Mouse (Mus musculus) liver, postnatal 0 days (tissue): ENCODE measurements around the gene Gm10944. TPM values are rescaled to one million over a fixed set of nuclear protein-coding genes. Genes with fewer than 3 reads are reported as not detected.

Experiments used
- ATAC-seq: fragments of 200-750 bp; cut with Nextera tagmentation; 2 replicates; pipeline ENCODE4 v1.8.0; 2017; ENCODE audit warnings: mild to moderate bottlenecking, moderate library complexity
- DNase-seq: peaks from one replicate; pipeline ENCODE4 v3.0.0-alpha.2; 2016
- H3K27ac ChIP-seq: fragments of 300-500 bp; sonication (generic); 2 replicates; pipeline ENCODE4 v1.5.1; 2014; ENCODE audit warnings: antibody characterized with exemption, moderate library complexity, mild to moderate bottlenecking, low read depth
- H3K27me3 ChIP-seq: fragments of 300-500 bp; sonication (generic); 2 replicates; pipeline ENCODE4 v1.6.1; 2014; ENCODE audit warnings: low read length, control low read depth, mixed read lengths; ENCODE audit not compliant: insufficient read depth
- H3K36me3 ChIP-seq: fragments of 300-500 bp; sonication (generic); replicated peaks from 2 replicates; pipeline ENCODE4 v1.6.1; 2014; ENCODE audit warnings: mild to moderate bottlenecking, control low read depth, low read length, moderate library complexity, mixed read lengths; ENCODE audit not compliant: insufficient read depth
- H3K4me1 ChIP-seq: fragments of 300-500 bp; sonication (generic); 2 replicates; pipeline ENCODE4 v1.6.1; 2014; ENCODE audit warnings: antibody characterized with exemption, mild to moderate bottlenecking, control low read depth; ENCODE audit not compliant: insufficient read depth
- H3K4me2 ChIP-seq: fragments of 300-500 bp; sonication (generic); 2 replicates; pipeline ENCODE4 v1.6.1; 2014; ENCODE audit warnings: low read depth, mild to moderate bottlenecking, low read length, moderate library complexity, mixed read lengths
- H3K4me3 ChIP-seq: fragments of 300-500 bp; sonication (generic); 2 replicates; pipeline ENCODE4 v1.5.1; 2014; ENCODE audit warnings: low read depth, low read length
- H3K9ac ChIP-seq: fragments of 300-500 bp; sonication (generic); replicated peaks from 2 replicates; pipeline ENCODE4 v1.6.1; 2014; ENCODE audit warnings: mild to moderate bottlenecking, moderate library complexity
- H3K9me3 ChIP-seq: fragments of 300-500 bp; sonication (generic); 2 replicates; pipeline ENCODE4 v1.6.1; 2016; ENCODE audit warnings: mild to moderate bottlenecking, control low read depth, low read length, mixed read lengths
- CTCF ChIP-seq: sonication (generic); IDR thresholded peaks from 2 replicates; pipeline ENCODE4 v1.5.1; 2016; ENCODE audit warnings: antibody characterized with exemption, low read depth
- EP300 ChIP-seq: IDR thresholded peaks from 2 replicates; pipeline ENCODE4 v1.6.1; 2016; ENCODE audit warnings: antibody characterized with exemption, low read depth, mild to moderate bottlenecking
- WGBS: fragments of 180-500 bp; shearing (Covaris S2); extraction: QIAGEN DNeasy Blood & Tissue Kit; methylation state at CpG from one replicate; pipeline ENCODE4 v1.1.7; 2014; ENCODE audit not compliant: insufficient replicate concordance; 5-methylcytosine and 5-hydroxymethylcytosine counted together
- polyA plus RNA-seq: library from polyadenylated mRNA; unstranded; fragments of >200 nt; fragmentation: Nextera tagmentation; extraction: Ambion mirVana; gene quantifications from 2 replicates; pipeline ENCODE4 v1.2.1, GENCODE M21; 2015

Gene Gm10944
- polyA plus RNA-seq, 1 experiment from 2014 or later = not detected

GRCm38 (mm10) chr10:10689668-10690223 is 8.6 kb downstream of the Gm10944 start:
- Histone ChIP-seq H3K27ac (no peak overlapping the region), H3K27me3 (peaks cover 7% of the 10 kb centered on the region), H3K36me3 (no peaks in the 10 kb centered on the region), H3K9me3 (no peaks in the 10 kb centered on the region), H3K4me2 (0 out of 2 replicates have a peak overlapping the region, but pooled peaks have one; percentile 49), H3K4me1 (no peaks in the 10 kb centered on the region), H3K4me3 (no peak overlapping the region), H3K9ac (no peak overlapping the region)
- no peak for TF ChIP-seq CTCF
- no peak for TF ChIP-seq EP300
- ATAC-seq (no peak), DNase-seq (no peak)
- 20% methylated on average over 11 of the region's 11 CpGs for WGBS

GRCm38 (mm10) chr10:10697497-10697896 is 16.3 kb downstream of the Gm10944 start:
- H3K27me3 ChIP-seq = no peaks in the 10 kb centered on the region
- no peaks in the 10 kb centered on the region for H3K4me1 ChIP-seq
- DNase-seq = no peak
- H3K9me3 ChIP-seq = no peaks in the 10 kb centered on the region
- no peak overlapping the region for H3K4me2 ChIP-seq
- no peak overlapping the region for H3K4me3 ChIP-seq
- no peak overlapping the region for H3K27ac ChIP-seq
- H3K36me3 ChIP-seq = no peaks in the 10 kb centered on the region
- ATAC-seq = no peak
- no peak overlapping the region for H3K9ac ChIP-seq
- WGBS = 65% methylated on average over 6 of the region's 6 CpGs
- TF ChIP-seq CTCF (no peak), EP300 (no peak)

GRCm38 (mm10) chr10:10700903-10701302 is 19.8 kb downstream of the Gm10944 start:
- Histone ChIP-seq H3K9me3 (no peaks in the 10 kb centered on the region), H3K4me1 (no peaks in the 10 kb centered on the region), H3K9ac (no peak overlapping the region), H3K27ac (no peak overlapping the region), H3K4me2 (no peak overlapping the region), H3K27me3 (no peaks in the 10 kb centered on the region), H3K4me3 (no peak overlapping the region), H3K36me3 (no peaks in the 10 kb centered on the region)
- no peak for DNase-seq
- no peak for ATAC-seq
- 18% methylated on average over 1 of the region's 1 CpGs for WGBS
- no peak for TF ChIP-seq EP300

- no peaks in the 10 kb centered on the region for H3K4me1 ChIP-seq
- no peak overlapping the region for H3K4me2 ChIP-seq
- no peaks in the 10 kb centered on the region for H3K36me3 ChIP-seq
- 68% methylated on average over 1 of the region's 1 CpGs for whole genome bisulfite sequencing
- H3K27ac ChIP-seq = no peak overlapping the region
- no peaks in the 10 kb centered on the region for H3K27me3 ChIP-seq
- ATAC-seq (no peak), DNase-seq (no peak)
- H3K9me3 ChIP-seq = no peaks in the 10 kb centered on the region
- H3K4me3 ChIP-seq = no peak overlapping the region
- no peak overlapping the region for H3K9ac ChIP-seq
- TF ChIP-seq EP300 (no peak), CTCF (no peak)
Measured at GRCm38 (mm10) chr10:10701326-10701725, 20.2 kb downstream of the Gm10944 start.

GRCm38 (mm10) chr10:10708031-10708430 is 26.9 kb downstream of the Gm10944 start:
- TF ChIP-seq CTCF = no peak
- TF ChIP-seq EP300 = no peak
- Histone ChIP-seq H3K9me3 (no peaks in the 10 kb centered on the region), H3K4me2 (no peak overlapping the region), H3K4me3 (no peak overlapping the region), H3K9ac (no peak overlapping the region), H3K27ac (no peak overlapping the region), H3K36me3 (no peaks in the 10 kb centered on the region), H3K27me3 (no peaks in the 10 kb centered on the region), H3K4me1 (no peaks in the 10 kb centered on the region)
- DNase-seq (no peak), ATAC-seq (no peak)
- whole genome bisulfite sequencing = 53% methylated on average over 1 of the region's 1 CpGs

- no peaks in the 10 kb centered on the region for H3K9me3 ChIP-seq
- no peak overlapping the region for H3K27ac ChIP-seq
- H3K36me3 ChIP-seq = no peaks in the 10 kb centered on the region
- no peak overlapping the region for H3K4me3 ChIP-seq
- H3K27me3 ChIP-seq = no peaks in the 10 kb centered on the region
- TF ChIP-seq EP300 (no peak), CTCF (no peak)
- ATAC-seq = no peak
- H3K4me2 ChIP-seq = no peak overlapping the region
- 70% methylated on average over 2 of the region's 2 CpGs for WGBS
- no peaks in the 10 kb centered on the region for H3K4me1 ChIP-seq
- no peak overlapping the region for H3K9ac ChIP-seq
- no peak for DNase-seq
Measured at GRCm38 (mm10) chr10:10710359-10710758, 29.2 kb downstream of the Gm10944 start.

GRCm38 (mm10) chr10:10710837-10711236 is 29.7 kb downstream of the Gm10944 start:
- DNase-seq = no peak
- H3K36me3 ChIP-seq = no peaks in the 10 kb centered on the region
- H3K27me3 ChIP-seq = no peaks in the 10 kb centered on the region
- H3K9ac ChIP-seq = no peak overlapping the region
- no peak for TF ChIP-seq EP300
- TF ChIP-seq CTCF = no peak
- no peak overlapping the region for H3K4me3 ChIP-seq
- 50% methylated on average over 2 of the region's 2 CpGs for WGBS
- ATAC-seq = no peak
- H3K4me2 ChIP-seq = no peak overlapping the region
- no peaks in the 10 kb centered on the region for H3K9me3 ChIP-seq
- no peaks in the 10 kb centered on the region for H3K4me1 ChIP-seq
- H3K27ac ChIP-seq = no peak overlapping the region
